Mouse (Mus musculus): Measurements from ENCODE around the gene Plcb3. TPM values are rescaled to one million over a fixed set of nuclear protein-coding genes. Genes with fewer than 3 reads are reported as not detected.
A peak's percentile ranks its signal among the peaks of the same experiment; 100 is the strongest.

Plcb3 gene
- polyA plus RNA-seq (2014; fragmentation: Nextera tagmentation; extraction: Ambion mirVana): 20.6 and 23.4 TPM in 2 replicates

- Histone ChIP-seq H3K27me3 (replicated peaks; ENCODE audit: control insufficient read depth, insufficient read depth, low read length) (no peaks in the 10 kb centered on the region), H3K27ac (ENCODE audit: low read depth, low read length) (peak within 1 kb of the TSS; percentile 89), H3K9me3 (ENCODE audit: control insufficient read depth, low read length) (no peaks in the 10 kb centered on the region), H3K4me2 (peak within 1 kb of the TSS; percentile 98), H3K36me3 (ENCODE audit: control insufficient read depth, insufficient read depth, low read length) (peaks cover 17% of the 10 kb centered on the region), H3K4me3 (ENCODE audit: low read depth, low read length) (peak within 1 kb of the TSS; percentile 85), H3K9ac (ENCODE audit: low read depth, low read length) (peak within 1 kb of the TSS; percentile 90), H3K4me1 (replicated peaks; ENCODE audit: control insufficient read depth, insufficient read depth, low read length) (peaks cover 51% of the 10 kb centered on the region)
- WGBS: under 1% methylated on average over 16 of the region's 16 CpGs
- ATAC-seq (replicated peaks; ENCODE audit: low FRiP score) (no peak), DNase-seq (ENCODE audit: low spot score) (peak; percentile 71)
Observed at GRCm38 (mm10) chr19:6975537-6976521, at the start of gene Plcb3. Plcb3 (minus strand) TSS chr19:6976470.

- H3K9me3 ChIP-seq (ENCODE audit: control insufficient read depth, low read length): no peaks in the 10 kb centered on the region
- H3K9ac ChIP-seq (ENCODE audit: low read depth, low read length): peak overlapping the region; percentile 81; the same call in 1 of the 2 replicates
- no peak overlapping the region; the same call in 1 of the 2 replicates for H3K4me3 ChIP-seq (ENCODE audit: low read depth, low read length)
- peak overlapping the region; percentile 88 for H3K27ac ChIP-seq (ENCODE audit: low read depth, low read length)
- 31% methylated on average over 3 of the region's 3 CpGs for WGBS
- H3K4me2 ChIP-seq: peak overlapping the region; percentile 75
- ATAC-seq (replicated peaks; ENCODE audit: low FRiP score) (peak; percentile 19; the same call in 1 of the 2 replicates), DNase-seq (ENCODE audit: low spot score) (no peak)
- peaks cover 44% of the 10 kb centered on the region for H3K36me3 ChIP-seq (ENCODE audit: control insufficient read depth, insufficient read depth, low read length)
- H3K27me3 ChIP-seq (replicated peaks; ENCODE audit: control insufficient read depth, insufficient read depth, low read length): no peaks in the 10 kb centered on the region
- peaks cover 20% of the 10 kb centered on the region for H3K4me1 ChIP-seq (replicated peaks; ENCODE audit: control insufficient read depth, insufficient read depth, low read length)
Observed at GRCm38 (mm10) chr19:7020224-7020641, 44.0 kb upstream of the Plcb3 start.

- Histone ChIP-seq H3K36me3 (ENCODE audit: control insufficient read depth, insufficient read depth, low read length) (peaks cover 41% of the 10 kb centered on the region), H3K4me2 (peak within 1 kb of the TSS; percentile 75), H3K27me3 (replicated peaks; ENCODE audit: control insufficient read depth, insufficient read depth, low read length) (no peaks in the 10 kb centered on the region), H3K27ac (ENCODE audit: low read depth, low read length) (peak within 1 kb of the TSS; percentile 88), H3K9ac (ENCODE audit: low read depth, low read length) (peak within 1 kb of the TSS; percentile 81), H3K9me3 (ENCODE audit: control insufficient read depth, low read length) (no peaks in the 10 kb centered on the region), H3K4me3 (ENCODE audit: low read depth, low read length) (peak within 1 kb of the TSS; percentile 61), H3K4me1 (replicated peaks; ENCODE audit: control insufficient read depth, insufficient read depth, low read length) (peaks cover 20% of the 10 kb centered on the region)
- 28% methylated on average over 5 of the region's 5 CpGs for WGBS
- DNase-seq (ENCODE audit: low spot score) (peak; percentile 71), ATAC-seq (replicated peaks; ENCODE audit: low FRiP score) (peak; percentile 77)
Observed at GRCm38 (mm10) chr19:7019191-7019590, 42.9 kb upstream of the Plcb3 start, which contains the start of gene Fermt3. Fermt3 (minus strand) TSS chr19:7019469.

GRCm38 (mm10) chr19:7018546-7018945 lies 42.3 kb upstream of the Plcb3 start:
- peak overlapping the region; percentile 88 for H3K27ac ChIP-seq (ENCODE audit: low read depth, low read length)
- no peak for DNase-seq (ENCODE audit: low spot score)
- peaks cover 20% of the 10 kb centered on the region for H3K4me1 ChIP-seq (replicated peaks; ENCODE audit: control insufficient read depth, insufficient read depth, low read length)
- H3K9ac ChIP-seq (ENCODE audit: low read depth, low read length): peak overlapping the region; percentile 81
- H3K4me2 ChIP-seq: peak overlapping the region; percentile 75
- WGBS: 42% methylated on average over 11 of the region's 11 CpGs
- H3K27me3 ChIP-seq (replicated peaks; ENCODE audit: control insufficient read depth, insufficient read depth, low read length): no peaks in the 10 kb centered on the region
- no peak for ATAC-seq (replicated peaks; ENCODE audit: low FRiP score)
- H3K36me3 ChIP-seq (ENCODE audit: control insufficient read depth, insufficient read depth, low read length): peaks cover 45% of the 10 kb centered on the region
- peak overlapping the region; percentile 61 for H3K4me3 ChIP-seq (ENCODE audit: low read depth, low read length)
- no peaks in the 10 kb centered on the region for H3K9me3 ChIP-seq (ENCODE audit: control insufficient read depth, low read length)

GRCm38 (mm10) chr19:7017541-7018457 lies 41.5 kb upstream of the Plcb3 start:
- DNase-seq (ENCODE audit: low spot score): peak; percentile 66
- Histone ChIP-seq H3K9me3 (ENCODE audit: control insufficient read depth, low read length) (no peaks in the 10 kb centered on the region), H3K4me1 (replicated peaks; ENCODE audit: control insufficient read depth, insufficient read depth, low read length) (peaks cover 20% of the 10 kb centered on the region), H3K4me2 (peak overlapping the region; percentile 75), H3K27me3 (replicated peaks; ENCODE audit: control insufficient read depth, insufficient read depth, low read length) (no peaks in the 10 kb centered on the region), H3K27ac (ENCODE audit: low read depth, low read length) (peak overlapping the region; percentile 88), H3K4me3 (ENCODE audit: low read depth, low read length) (peak overlapping the region; percentile 61), H3K36me3 (ENCODE audit: control insufficient read depth, insufficient read depth, low read length) (peaks cover 39% of the 10 kb centered on the region), H3K9ac (ENCODE audit: low read depth, low read length) (peak overlapping the region; percentile 81)
- 42% methylated on average over 12 of the region's 12 CpGs for WGBS
- ATAC-seq (replicated peaks; ENCODE audit: low FRiP score): peak; percentile 88

GRCm38 (mm10) chr19:7014481-7015135 lies 38.3 kb upstream of the Plcb3 start:
- no peaks in the 10 kb centered on the region for H3K27me3 ChIP-seq (replicated peaks; ENCODE audit: control insufficient read depth, insufficient read depth, low read length)
- DNase-seq (ENCODE audit: low spot score): no peak
- ATAC-seq (replicated peaks; ENCODE audit: low FRiP score): no peak
- peaks cover 16% of the 10 kb centered on the region for H3K36me3 ChIP-seq (ENCODE audit: control insufficient read depth, insufficient read depth, low read length)
- no peak overlapping the region for H3K4me3 ChIP-seq (ENCODE audit: low read depth, low read length)
- H3K4me1 ChIP-seq (replicated peaks; ENCODE audit: control insufficient read depth, insufficient read depth, low read length): peaks cover 11% of the 10 kb centered on the region
- no peaks in the 10 kb centered on the region for H3K9me3 ChIP-seq (ENCODE audit: control insufficient read depth, low read length)
- WGBS: 91% methylated on average over 20 of the region's 20 CpGs
- no peak overlapping the region for H3K4me2 ChIP-seq
- H3K9ac ChIP-seq (ENCODE audit: low read depth, low read length): no peak overlapping the region
- H3K27ac ChIP-seq (ENCODE audit: low read depth, low read length): no peak overlapping the region

GRCm38 (mm10) chr19:7013984-7014383 lies 37.7 kb upstream of the Plcb3 start:
- peaks cover 6% of the 10 kb centered on the region for H3K4me1 ChIP-seq (replicated peaks; ENCODE audit: control insufficient read depth, insufficient read depth, low read length)
- ATAC-seq (replicated peaks; ENCODE audit: low FRiP score) (no peak), DNase-seq (ENCODE audit: low spot score) (no peak)
- H3K9me3 ChIP-seq (ENCODE audit: control insufficient read depth, low read length): no peaks in the 10 kb centered on the region
- H3K4me3 ChIP-seq (ENCODE audit: low read depth, low read length): no peak overlapping the region
- H3K27ac ChIP-seq (ENCODE audit: low read depth, low read length): no peak overlapping the region
- H3K4me2 ChIP-seq: no peak overlapping the region
- no peak overlapping the region for H3K9ac ChIP-seq (ENCODE audit: low read depth, low read length)
- H3K27me3 ChIP-seq (replicated peaks; ENCODE audit: control insufficient read depth, insufficient read depth, low read length): no peaks in the 10 kb centered on the region
- H3K36me3 ChIP-seq (ENCODE audit: control insufficient read depth, insufficient read depth, low read length): peaks cover 15% of the 10 kb centered on the region
- WGBS: 86% methylated on average over 9 of the region's 9 CpGs

- no peak for ATAC-seq (replicated peaks; ENCODE audit: low FRiP score)
- Histone ChIP-seq H3K27ac (ENCODE audit: low read depth, low read length) (no peak overlapping the region), H3K9ac (ENCODE audit: low read depth, low read length) (no peak overlapping the region), H3K4me2 (no peak overlapping the region), H3K4me3 (ENCODE audit: low read depth, low read length) (no peak overlapping the region), H3K9me3 (ENCODE audit: control insufficient read depth, low read length) (no peaks in the 10 kb centered on the region), H3K36me3 (ENCODE audit: control insufficient read depth, insufficient read depth, low read length) (peaks cover 14% of the 10 kb centered on the region), H3K4me1 (replicated peaks; ENCODE audit: control insufficient read depth, insufficient read depth, low read length) (peaks cover 2% of the 10 kb centered on the region), H3K27me3 (replicated peaks; ENCODE audit: control insufficient read depth, insufficient read depth, low read length) (no peaks in the 10 kb centered on the region)
- 79% methylated on average over 4 of the region's 4 CpGs for WGBS
- no peak for DNase-seq (ENCODE audit: low spot score)
Observed at GRCm38 (mm10) chr19:7012426-7012825, 36.2 kb upstream of the Plcb3 start.
